Mouse (Mus musculus) liver, postnatal 0 days (tissue): ENCODE measurements around the gene Ptgs1. TPM values are rescaled to one million over a fixed set of nuclear protein-coding genes. Genes with fewer than 3 reads are reported as not detected.

Experiments used
- ATAC-seq: fragments of 200-750 bp; cut with Nextera tagmentation; 2 replicates; pipeline ENCODE4 v1.8.0; 2017; ENCODE audit warnings: mild to moderate bottlenecking, moderate library complexity
- DNase-seq: peaks from one replicate; pipeline ENCODE4 v3.0.0-alpha.2; 2016
- H3K27ac ChIP-seq: fragments of 300-500 bp; sonication (generic); 2 replicates; pipeline ENCODE4 v1.5.1; 2014; ENCODE audit warnings: antibody characterized with exemption, moderate library complexity, mild to moderate bottlenecking, low read depth
- H3K27me3 ChIP-seq: fragments of 300-500 bp; sonication (generic); 2 replicates; pipeline ENCODE4 v1.6.1; 2014; ENCODE audit warnings: low read length, control low read depth, mixed read lengths; ENCODE audit not compliant: insufficient read depth
- H3K36me3 ChIP-seq: fragments of 300-500 bp; sonication (generic); replicated peaks from 2 replicates; pipeline ENCODE4 v1.6.1; 2014; ENCODE audit warnings: mild to moderate bottlenecking, control low read depth, low read length, moderate library complexity, mixed read lengths; ENCODE audit not compliant: insufficient read depth
- H3K4me1 ChIP-seq: fragments of 300-500 bp; sonication (generic); 2 replicates; pipeline ENCODE4 v1.6.1; 2014; ENCODE audit warnings: antibody characterized with exemption, mild to moderate bottlenecking, control low read depth; ENCODE audit not compliant: insufficient read depth
- H3K4me2 ChIP-seq: fragments of 300-500 bp; sonication (generic); 2 replicates; pipeline ENCODE4 v1.6.1; 2014; ENCODE audit warnings: low read depth, mild to moderate bottlenecking, low read length, moderate library complexity, mixed read lengths
- H3K4me3 ChIP-seq: fragments of 300-500 bp; sonication (generic); 2 replicates; pipeline ENCODE4 v1.5.1; 2014; ENCODE audit warnings: low read depth, low read length
- H3K9ac ChIP-seq: fragments of 300-500 bp; sonication (generic); replicated peaks from 2 replicates; pipeline ENCODE4 v1.6.1; 2014; ENCODE audit warnings: mild to moderate bottlenecking, moderate library complexity
- H3K9me3 ChIP-seq: fragments of 300-500 bp; sonication (generic); 2 replicates; pipeline ENCODE4 v1.6.1; 2016; ENCODE audit warnings: mild to moderate bottlenecking, control low read depth, low read length, mixed read lengths
- CTCF ChIP-seq: sonication (generic); IDR thresholded peaks from 2 replicates; pipeline ENCODE4 v1.5.1; 2016; ENCODE audit warnings: antibody characterized with exemption, low read depth
- EP300 ChIP-seq: IDR thresholded peaks from 2 replicates; pipeline ENCODE4 v1.6.1; 2016; ENCODE audit warnings: antibody characterized with exemption, low read depth, mild to moderate bottlenecking
- WGBS: fragments of 180-500 bp; shearing (Covaris S2); extraction: QIAGEN DNeasy Blood & Tissue Kit; methylation state at CpG from one replicate; pipeline ENCODE4 v1.1.7; 2014; ENCODE audit not compliant: insufficient replicate concordance; 5-methylcytosine and 5-hydroxymethylcytosine counted together
- polyA plus RNA-seq: library from polyadenylated mRNA; unstranded; fragments of >200 nt; fragmentation: Nextera tagmentation; extraction: Ambion mirVana; gene quantifications from 2 replicates; pipeline ENCODE4 v1.2.1, GENCODE M21; 2015

The Ptgs1 gene
- polyA plus RNA-seq, 1 experiment from 2014 or later = 25.3 TPM

GRCm38 (mm10) chr2:36224153-36224552 lies 6.1 kb upstream of the Ptgs1 start:
- Histone ChIP-seq H3K4me1 (0 out of 2 replicates have a peak, but pooled peaks cover 3% of the 10 kb centered on the region), H3K27me3 (no peaks in the 10 kb centered on the region), H3K9ac (no peak overlapping the region), H3K9me3 (no peaks in the 10 kb centered on the region), H3K27ac (no peak overlapping the region), H3K4me3 (no peak overlapping the region), H3K36me3 (no peaks in the 10 kb centered on the region), H3K4me2 (no peak overlapping the region)
- TF ChIP-seq CTCF (no peak), EP300 (no peak)
- no peak for ATAC-seq
- DNase-seq = no peak
- 76% methylated on average over 7 of the region's 7 CpGs for WGBS

GRCm38 (mm10) chr2:36224599-36224998 lies 5.6 kb upstream of the Ptgs1 start:
- ATAC-seq (no peak), DNase-seq (no peak)
- WGBS = 23% methylated on average over 2 of the region's 2 CpGs

GRCm38 (mm10) chr2:36230967-36231366 lies 741 bp downstream of the Ptgs1 start:
- WGBS = 15% methylated on average over 8 of the region's 10 CpGs
- ATAC-seq (no peak), DNase-seq (peak; percentile 42)
- Histone ChIP-seq H3K36me3 (no peaks in the 10 kb centered on the region), H3K4me2 (peak overlapping the region; percentile 81), H3K27ac (peak overlapping the region; percentile 72), H3K27me3 (no peaks in the 10 kb centered on the region), H3K4me3 (peak overlapping the region; percentile 58), H3K4me1 (peaks cover 18% of the 10 kb centered on the region), H3K9ac (peak overlapping the region; percentile 63), H3K9me3 (no peaks in the 10 kb centered on the region)
- TF ChIP-seq CTCF = no peak
- TF ChIP-seq EP300 = no peak

More at GRCm38 (mm10) chr2:36224599-36224998, 5.6 kb upstream of the Ptgs1 start:
- TF ChIP-seq EP300 = no peak
- TF ChIP-seq CTCF = no peak
- H3K36me3 ChIP-seq = no peaks in the 10 kb centered on the region
- H3K9me3 ChIP-seq = no peaks in the 10 kb centered on the region
- no peak overlapping the region for H3K9ac ChIP-seq
- H3K27ac ChIP-seq = no peak overlapping the region
- H3K4me3 ChIP-seq = no peak overlapping the region
- no peaks in the 10 kb centered on the region for H3K27me3 ChIP-seq
- no peak overlapping the region for H3K4me2 ChIP-seq
- H3K4me1 ChIP-seq = 0 out of 2 replicates have a peak, but pooled peaks cover 3% of the 10 kb centered on the region

- H3K4me2 ChIP-seq = no peak overlapping the region
- H3K9ac ChIP-seq = no peak overlapping the region
- 0 out of 2 replicates have a peak overlapping the region, but pooled peaks have one; percentile 16 for H3K27ac ChIP-seq
- TF ChIP-seq EP300 (no peak), CTCF (no peak)
- H3K4me3 ChIP-seq = no peak overlapping the region
- no peaks in the 10 kb centered on the region for H3K27me3 ChIP-seq
- 47% methylated on average over 7 of the region's 7 CpGs for WGBS
- no peak for DNase-seq
- peak; percentile 15; the same call in 1 of the 2 replicates for ATAC-seq
- peaks cover 20% of the 10 kb centered on the region for H3K4me1 ChIP-seq
- no peaks in the 10 kb centered on the region for H3K9me3 ChIP-seq
- peaks cover 6% of the 10 kb centered on the region for H3K36me3 ChIP-seq
Measured at GRCm38 (mm10) chr2:36234526-36235368, 4.5 kb downstream of the Ptgs1 start.

- TF ChIP-seq EP300 (no peak), CTCF (no peak)
- Histone ChIP-seq H3K4me3 (no peak overlapping the region), H3K4me1 (peaks cover 14% of the 10 kb centered on the region), H3K4me2 (no peak overlapping the region), H3K9me3 (no peaks in the 10 kb centered on the region), H3K27me3 (no peaks in the 10 kb centered on the region), H3K27ac (0 out of 2 replicates have a peak overlapping the region, but pooled peaks have one; percentile 16), H3K36me3 (peaks cover 10% of the 10 kb centered on the region), H3K9ac (no peak overlapping the region)
- ATAC-seq = no peak
- DNase-seq = no peak
- 43% methylated on average over 4 of the region's 4 CpGs for WGBS
Measured at GRCm38 (mm10) chr2:36235917-36236316, 5.7 kb downstream of the Ptgs1 start.

- peaks cover 14% of the 10 kb centered on the region for H3K4me1 ChIP-seq
- ATAC-seq (no peak), DNase-seq (no peak)
- H3K9me3 ChIP-seq = no peaks in the 10 kb centered on the region
- no peak overlapping the region for H3K4me3 ChIP-seq
- H3K27me3 ChIP-seq = no peaks in the 10 kb centered on the region
- 68% methylated on average over 5 of the region's 5 CpGs for WGBS
- H3K36me3 ChIP-seq = peaks cover 12% of the 10 kb centered on the region
- no peak overlapping the region for H3K27ac ChIP-seq
- H3K4me2 ChIP-seq = no peak overlapping the region
- H3K9ac ChIP-seq = no peak overlapping the region
- TF ChIP-seq CTCF (no peak), EP300 (no peak)
Measured at GRCm38 (mm10) chr2:36236889-36237288, 6.7 kb downstream of the Ptgs1 start.
